In genomic region chr7:128065547-128065946, GRCm38 (mm10) we compare ENCODE assay signal across 1 mouse cellular context.
TF ChIP-seq lines count a peak whose summit lies in the region.

No protein-coding gene starts in this region.

TF ChIP-seq in MEL, 35 proteins besides CTCF, POLR2A, EP300 and RAD21 (continued from another document):
- TF ChIP-seq ELF1 (IDR thresholded peaks at IDR 0.05; ENCODE audit: low read depth, low read length) (peak; percentile 60; the same call in 1 of the 2 replicates), RCOR1 (IDR thresholded peaks at IDR 0.05; ENCODE audit: low read depth, low read length) (0 out of 2 replicates have a peak, but pooled peaks have one; percentile 31), TBP (IDR thresholded peaks at IDR 0.05; ENCODE audit: low read depth, low read length) (no peak), ZKSCAN1 (IDR thresholded peaks at IDR 0.05; ENCODE audit: low read depth, low read length) (no peak), KAT2A (conservative IDR thresholded peaks at IDR 0.05; ENCODE audit: low read depth, low read length) (no peak), ETS1 (IDR thresholded peaks at IDR 0.05; ENCODE audit: low read depth, low read length) (peak; percentile 81)
